Mouse (Mus musculus) midbrain, embryonic 11.5 days (tissue): ENCODE results near the gene Rln3. TPM values are rescaled to one million over a fixed set of nuclear protein-coding genes. Genes with fewer than 3 reads are reported as not detected.
A peak's percentile ranks its signal among the peaks of the same experiment; 100 is the strongest.

Source experiments
- ATAC-seq: fragments of 200-750 bp; cut with Nextera tagmentation; 2 replicates; pipeline ENCODE4 v1.8.0; 2017; ENCODE audit warnings: moderate TSS enrichment, moderate library complexity; ENCODE audit not compliant: low FRiP score
- DNase-seq: peaks from one replicate; pipeline ENCODE4 v3.0.0; 2015; ENCODE audit warnings: low spot score; ENCODE audit errors: missing footprints
- H3K27ac ChIP-seq: fragments of 300-500 bp; sonication (generic); 2 replicates; pipeline ENCODE4 v1.5.1; 2014; ENCODE audit warnings: low read depth, low read length
- H3K27me3 ChIP-seq: fragments of 300-500 bp; sonication (generic); 2 replicates; pipeline ENCODE4 v1.6.1; 2014; ENCODE audit warnings: mild to moderate bottlenecking, low read length, moderate library complexity, mixed read lengths; ENCODE audit not compliant: control insufficient read depth, insufficient read depth
- H3K36me3 ChIP-seq: fragments of 300-500 bp; sonication (generic); 2 replicates; pipeline ENCODE4 v1.6.1; 2014; ENCODE audit warnings: mild to moderate bottlenecking, low read length, moderate library complexity, mixed read lengths; ENCODE audit not compliant: control insufficient read depth, insufficient read depth
- H3K4me1 ChIP-seq: fragments of 300-500 bp; sonication (generic); 2 replicates; pipeline ENCODE4 v1.6.1; 2014; ENCODE audit warnings: low read length; ENCODE audit not compliant: control insufficient read depth, insufficient read depth
- H3K4me2 ChIP-seq: fragments of 300-500 bp; sonication (generic); 2 replicates; pipeline ENCODE4 v1.6.1; 2014; ENCODE audit warnings: mild to moderate bottlenecking, moderate library complexity
- H3K4me3 ChIP-seq: fragments of 300-500 bp; sonication (generic); 2 replicates; pipeline ENCODE4 v1.5.1; 2014; ENCODE audit warnings: low read depth, low read length
- H3K9ac ChIP-seq: fragments of 300-500 bp; sonication (generic); 2 replicates; pipeline ENCODE4 v1.6.1; 2014; ENCODE audit warnings: low read length
- H3K9me3 ChIP-seq: fragments of 300-500 bp; sonication (generic); 2 replicates; pipeline ENCODE4 v1.6.1; 2016; ENCODE audit warnings: low read length; ENCODE audit not compliant: control insufficient read depth
- WGBS: fragments of 180-500 bp; shearing (Covaris S2); extraction: QIAGEN DNeasy Blood & Tissue Kit; methylation state at CpG from one replicate; pipeline ENCODE4 v1.1.7; 2014; 5-methylcytosine and 5-hydroxymethylcytosine counted together
- polyA plus RNA-seq: library from polyadenylated mRNA; unstranded; fragments of >200 nt; fragmentation: Nextera tagmentation; extraction: Ambion mirVana; gene quantifications from 2 replicates; pipeline ENCODE4 v1.2.1, GENCODE M21; 2014

The Rln3 gene
- polyA plus RNA-seq, 1 experiment from 2014 or later = not detected

- Histone ChIP-seq H3K9me3 (no peaks in the 10 kb centered on the region), H3K27ac (no peak overlapping the region), H3K9ac (no peak overlapping the region), H3K27me3 (no peaks in the 10 kb centered on the region), H3K4me1 (no peaks in the 10 kb centered on the region), H3K36me3 (no peaks in the 10 kb centered on the region), H3K4me2 (no peak overlapping the region), H3K4me3 (no peak overlapping the region)
- no peak for DNase-seq
- no peak for ATAC-seq
- WGBS = 100% methylated on average over 1 of the region's 1 CpGs
Observed at GRCm38 (mm10) chr8:84057827-84058226, 13.0 kb upstream of the Rln3 start.

GRCm38 (mm10) chr8:84053229-84053628, 8.4 kb upstream of the Rln3 start:
- H3K27me3 ChIP-seq = no peaks in the 10 kb centered on the region
- no peaks in the 10 kb centered on the region for H3K36me3 ChIP-seq
- no peaks in the 10 kb centered on the region for H3K4me1 ChIP-seq
- 93% methylated on average over 5 of the region's 5 CpGs for WGBS
- H3K9me3 ChIP-seq = no peaks in the 10 kb centered on the region
- ATAC-seq (no peak), DNase-seq (no peak)
- H3K9ac ChIP-seq = no peak overlapping the region
- no peak overlapping the region for H3K4me2 ChIP-seq
- no peak overlapping the region for H3K27ac ChIP-seq
- no peak overlapping the region for H3K4me3 ChIP-seq

DNA sequence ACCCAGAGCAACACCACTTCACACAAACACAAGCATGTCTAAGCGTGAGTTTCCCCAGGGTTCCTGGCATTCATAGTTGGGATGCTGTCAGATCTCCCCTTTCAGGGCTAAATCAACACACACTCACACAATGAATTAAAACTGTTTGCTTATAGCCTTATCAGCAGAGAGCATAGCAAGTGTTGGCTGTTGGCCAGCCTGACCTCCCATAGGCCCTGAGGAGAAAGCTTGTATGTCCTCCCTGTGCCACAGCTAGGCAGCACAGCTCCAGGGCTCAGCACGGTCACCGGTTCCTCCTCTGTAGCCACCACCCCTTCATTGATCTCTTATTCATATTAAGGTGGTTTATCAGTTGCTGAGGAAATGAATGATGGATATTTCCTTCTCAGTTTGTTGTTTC, 7.9 kb upstream of the Rln3 start:
- H3K4me2 ChIP-seq = no peak overlapping the region
- H3K9ac ChIP-seq = no peak overlapping the region
- ATAC-seq = no peak
- no peaks in the 10 kb centered on the region for H3K27me3 ChIP-seq
- H3K9me3 ChIP-seq = no peaks in the 10 kb centered on the region
- no peak overlapping the region for H3K27ac ChIP-seq
- H3K36me3 ChIP-seq = no peaks in the 10 kb centered on the region
- WGBS = 83% methylated on average over 3 of the region's 3 CpGs
- H3K4me3 ChIP-seq = no peak overlapping the region
- no peaks in the 10 kb centered on the region for H3K4me1 ChIP-seq
- DNase-seq = no peak

DNA sequence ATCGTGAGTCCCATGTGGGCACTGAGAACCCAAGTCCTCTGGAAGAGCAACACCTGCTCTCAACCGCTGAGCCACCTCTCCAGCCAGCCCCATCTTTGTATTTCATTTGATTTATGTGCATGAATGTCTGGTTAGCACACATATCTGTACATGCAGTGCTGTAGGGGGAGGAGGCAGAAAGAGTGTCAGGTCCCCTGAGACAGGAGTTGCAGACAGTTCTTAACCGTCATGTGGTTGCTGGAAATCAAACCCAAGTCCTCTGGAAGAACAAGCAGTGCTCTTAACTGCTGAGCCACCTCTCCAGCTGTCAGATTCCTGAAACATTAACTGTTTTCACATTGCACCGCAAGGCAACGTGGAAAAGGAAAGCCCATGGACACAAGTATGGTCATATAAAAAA, 3.4 kb upstream of the Rln3 start:
- 83% methylated on average over 5 of the region's 5 CpGs for WGBS
- no peak for ATAC-seq
- Histone ChIP-seq H3K27me3 (peaks cover 23% of the 10 kb centered on the region), H3K36me3 (no peaks in the 10 kb centered on the region), H3K9me3 (no peaks in the 10 kb centered on the region; the same call in 1 of the 2 replicates), H3K27ac (no peak overlapping the region), H3K9ac (no peak overlapping the region), H3K4me1 (no peaks in the 10 kb centered on the region; the same call in 1 of the 2 replicates), H3K4me2 (no peak overlapping the region), H3K4me3 (no peak overlapping the region)
- no peak for DNase-seq

DNA sequence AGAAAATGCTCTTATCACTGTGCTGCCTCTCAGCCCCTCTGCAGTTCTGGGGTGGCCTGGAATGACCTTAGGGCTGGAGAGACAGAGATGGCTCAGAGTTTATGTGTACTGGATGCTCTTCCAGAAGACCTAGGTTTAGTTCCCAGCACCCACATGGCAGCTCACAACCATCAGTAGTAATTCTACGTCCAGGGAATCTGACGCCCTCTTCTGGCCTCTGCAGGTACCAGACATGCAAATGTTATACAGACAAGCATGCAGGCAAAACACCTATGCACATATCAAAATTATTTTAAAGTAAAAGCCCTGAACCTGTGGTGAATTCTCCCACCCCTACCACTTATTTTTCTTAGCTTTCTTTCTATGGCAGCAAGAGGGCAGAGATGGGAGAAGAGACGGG, 1.7 kb upstream of the Rln3 start:
- no peak for ATAC-seq
- WGBS = 77% methylated on average over 3 of the region's 3 CpGs

DNA sequence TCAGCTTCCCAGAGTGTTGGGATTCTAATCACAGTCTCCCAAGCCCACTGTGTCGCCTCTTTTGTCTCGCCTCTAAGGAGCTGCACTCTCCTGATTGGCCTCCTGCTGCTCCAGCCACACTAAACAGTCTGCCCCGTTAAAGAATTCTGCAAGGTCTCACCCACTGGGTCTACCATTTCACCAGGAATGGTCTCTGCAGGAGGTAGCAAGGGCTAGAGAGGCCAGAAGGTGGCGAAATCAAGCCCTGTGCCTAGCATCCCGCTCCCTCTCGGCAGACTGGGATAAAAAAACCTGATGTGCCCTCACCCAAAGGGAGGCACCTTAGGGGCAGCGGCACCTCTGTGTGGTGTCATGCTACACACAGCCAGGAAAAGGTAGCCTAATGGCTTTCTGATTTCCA, 697 bp downstream of the Rln3 start:
- Histone ChIP-seq H3K4me1 (peaks cover 4% of the 10 kb centered on the region; the same call in 1 of the 2 replicates), H3K4me3 (no peak overlapping the region), H3K9ac (no peak overlapping the region), H3K36me3 (no peaks in the 10 kb centered on the region), H3K9me3 (no peaks in the 10 kb centered on the region; the same call in 1 of the 2 replicates), H3K27ac (no peak overlapping the region), H3K4me2 (no peak overlapping the region), H3K27me3 (peaks cover 42% of the 10 kb centered on the region)
- DNase-seq (no peak), ATAC-seq (no peak)
- WGBS = 6% methylated on average over 7 of the region's 7 CpGs

More for the DNA sequence above, 1.7 kb upstream of the Rln3 start:
- no peak for DNase-seq
- peaks cover 4% of the 10 kb centered on the region; the same call in 1 of the 2 replicates for H3K4me1 ChIP-seq
- H3K27me3 ChIP-seq = peaks cover 37% of the 10 kb centered on the region
- H3K9ac ChIP-seq = no peak overlapping the region
- H3K9me3 ChIP-seq = no peaks in the 10 kb centered on the region; the same call in 1 of the 2 replicates
- H3K27ac ChIP-seq = no peak overlapping the region
- H3K4me3 ChIP-seq = no peak overlapping the region
- no peak overlapping the region for H3K4me2 ChIP-seq
- H3K36me3 ChIP-seq = no peaks in the 10 kb centered on the region

GRCm38 (mm10) chr8:84042948-84043342, 1.9 kb downstream of the Rln3 start:
- peaks cover 42% of the 10 kb centered on the region for H3K27me3 ChIP-seq
- no peaks in the 10 kb centered on the region for H3K36me3 ChIP-seq
- H3K27ac ChIP-seq = no peak overlapping the region
- 32% methylated on average over 12 of the region's 12 CpGs for WGBS
- ATAC-seq (0 out of 2 replicates have a peak, but pooled peaks have one; percentile 28), DNase-seq (no peak)
- H3K9ac ChIP-seq = no peak overlapping the region
- H3K4me3 ChIP-seq = no peak overlapping the region
- no peak overlapping the region for H3K4me2 ChIP-seq
- no peaks in the 10 kb centered on the region; the same call in 1 of the 2 replicates for H3K9me3 ChIP-seq
- H3K4me1 ChIP-seq = peaks cover 4% of the 10 kb centered on the region; the same call in 1 of the 2 replicates

GRCm38 (mm10) chr8:84042066-84042947, 2.5 kb downstream of the Rln3 start, which contains the start of gene Il27ra:
Il27ra (minus strand) TSS chr8:84042589.
- Histone ChIP-seq H3K9ac (peak within 1 kb of the TSS; percentile 32; the same call in 1 of the 2 replicates), H3K27me3 (peaks cover 42% of the 10 kb centered on the region), H3K4me3 (peak within 1 kb of the TSS; percentile 24), H3K9me3 (no peaks in the 10 kb centered on the region; the same call in 1 of the 2 replicates), H3K27ac (no peak within 1 kb of the TSS), H3K36me3 (no peaks in the 10 kb centered on the region), H3K4me1 (peaks cover 4% of the 10 kb centered on the region; the same call in 1 of the 2 replicates), H3K4me2 (peak within 1 kb of the TSS; percentile 60)
- ATAC-seq = peak; percentile 81
- 4% methylated on average over 40 of the region's 40 CpGs for WGBS
- DNase-seq = peak; percentile 94

GRCm38 (mm10) chr8:84039050-84039449, 5.8 kb downstream of the Rln3 start:
- H3K9me3 ChIP-seq = no peaks in the 10 kb centered on the region
- H3K9ac ChIP-seq = no peak overlapping the region
- peaks cover 28% of the 10 kb centered on the region for H3K27me3 ChIP-seq
- peak; percentile 98 for DNase-seq
- ATAC-seq = peak; percentile 13; the same call in 1 of the 2 replicates
- H3K4me1 ChIP-seq = 0 out of 2 replicates have a peak, but pooled peaks cover 4% of the 10 kb centered on the region
- H3K36me3 ChIP-seq = no peaks in the 10 kb centered on the region
- H3K4me3 ChIP-seq = no peak overlapping the region
- WGBS = 11% methylated on average over 5 of the region's 5 CpGs
- H3K4me2 ChIP-seq = no peak overlapping the region
- H3K27ac ChIP-seq = no peak overlapping the region
